Mouse (Mus musculus) CD4-positive, CD25-positive, alpha-beta regulatory T cell, adult 2 months (primary cell): ENCODE data around the gene Ppm1m.
A peak's percentile ranks its signal among the peaks of the same experiment; 100 is the strongest.

Source experiments
- DNase-seq: peaks from one replicate; pipeline ENCODE4 v3.0.0-alpha.2; 2012; ENCODE audit warnings: low read depth, low spot score

Gene Ppm1m

GRCm38 (mm10) chr9:106199535-106200272 is at the start of gene Ppm1m:
TSS of gene Ppm1m (minus strand) at chr9:106199746.
- DNase-seq = no peak

DNA sequence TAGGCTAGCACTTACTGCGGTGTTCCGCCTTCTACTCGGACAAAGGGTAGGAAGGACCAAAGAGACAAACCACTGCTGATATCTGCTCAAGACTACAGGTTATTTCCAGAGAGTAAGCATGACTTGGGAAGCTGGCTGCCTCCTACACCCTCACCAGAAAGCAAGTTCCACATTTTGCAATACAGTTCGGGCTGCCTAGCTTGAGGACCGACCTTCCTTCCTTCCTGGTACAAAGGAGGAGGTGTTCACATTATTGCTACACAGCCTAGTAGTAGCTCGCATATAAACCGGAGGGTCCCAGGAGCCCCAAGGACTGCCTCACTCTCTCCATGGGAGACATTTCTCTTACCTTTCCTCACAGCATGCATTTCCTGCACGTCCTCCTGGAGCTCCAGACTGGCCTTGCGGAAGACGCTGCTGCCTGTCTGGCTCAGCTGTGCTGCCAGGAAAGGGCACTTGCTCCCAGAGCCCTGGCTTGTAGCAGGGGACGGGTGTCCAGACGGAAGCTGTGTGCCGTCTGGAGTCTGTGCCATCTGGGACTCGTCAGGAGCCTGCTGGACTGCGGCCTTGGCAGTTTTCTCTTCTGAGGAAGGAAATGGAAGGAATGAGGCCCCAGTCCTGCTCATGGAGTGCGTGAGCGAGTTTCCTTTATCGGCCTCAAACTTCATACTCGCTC is 43.4 kb upstream of the Ppm1m start:
- no peak for DNase-seq

- DNase-seq = no peak
These were observed 42.1 kb upstream of the Ppm1m start for GRCm38 (mm10) chr9:106241541-106242164.

GRCm38 (mm10) chr9:106237878-106238277 is 38.3 kb upstream of the Ppm1m start:
- no peak for DNase-seq

GRCm38 (mm10) chr9:106237401-106237800 is 37.9 kb upstream of the Ppm1m start:
- DNase-seq = no peak

DNA sequence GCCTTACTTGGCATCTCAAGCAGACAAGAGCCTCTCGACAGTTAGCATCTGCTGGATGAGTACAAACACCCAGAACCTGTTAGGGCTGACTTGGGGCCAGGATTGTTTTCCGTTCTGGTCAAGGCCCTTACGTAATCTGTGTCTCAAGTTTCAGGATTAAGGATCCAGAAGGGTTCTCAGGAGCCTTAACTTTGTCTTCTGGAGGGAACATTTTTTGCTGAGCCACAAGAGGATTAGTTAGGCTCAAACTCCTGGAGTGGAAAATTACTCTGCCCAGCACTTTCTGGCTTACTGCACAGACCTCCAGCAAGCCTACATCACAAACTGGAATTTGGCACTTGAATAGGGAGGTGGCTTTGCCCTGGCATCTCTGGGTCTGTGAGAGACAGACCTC is 37.3 kb upstream of the Ppm1m start:
- no peak for DNase-seq

DNA sequence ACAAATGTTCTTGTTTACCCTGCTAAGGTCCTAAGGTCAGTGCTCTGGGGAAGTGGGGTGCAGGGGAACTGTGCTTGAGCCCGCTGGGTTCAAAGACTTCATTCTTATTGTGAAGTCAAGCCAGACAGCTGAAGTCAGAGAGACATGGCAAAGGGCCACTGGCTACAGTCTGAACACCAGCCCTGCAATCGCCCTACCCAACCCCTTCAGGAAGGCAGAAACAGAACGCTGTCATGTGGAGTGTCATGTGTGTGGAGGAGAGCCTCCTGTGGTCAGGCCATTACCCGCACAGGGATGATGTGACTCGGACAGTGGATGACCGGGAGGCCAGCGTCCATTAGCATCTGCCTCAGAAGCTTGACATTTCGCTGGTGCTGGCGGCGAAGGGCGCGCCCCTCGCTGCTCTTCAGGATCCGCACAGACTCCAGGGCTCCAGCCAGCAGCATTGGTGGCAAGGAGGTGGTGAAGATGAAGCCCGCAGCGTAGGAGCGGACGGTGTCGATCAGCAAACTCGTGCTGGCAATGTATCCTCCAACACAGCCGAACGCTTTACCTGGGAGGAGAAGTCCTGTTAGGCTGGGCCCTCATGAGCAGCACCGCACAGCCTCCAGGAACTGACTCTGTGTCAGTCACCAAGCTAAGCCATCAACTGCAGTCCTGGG is 36.7 kb upstream of the Ppm1m start:
- no peak for DNase-seq

DNA sequence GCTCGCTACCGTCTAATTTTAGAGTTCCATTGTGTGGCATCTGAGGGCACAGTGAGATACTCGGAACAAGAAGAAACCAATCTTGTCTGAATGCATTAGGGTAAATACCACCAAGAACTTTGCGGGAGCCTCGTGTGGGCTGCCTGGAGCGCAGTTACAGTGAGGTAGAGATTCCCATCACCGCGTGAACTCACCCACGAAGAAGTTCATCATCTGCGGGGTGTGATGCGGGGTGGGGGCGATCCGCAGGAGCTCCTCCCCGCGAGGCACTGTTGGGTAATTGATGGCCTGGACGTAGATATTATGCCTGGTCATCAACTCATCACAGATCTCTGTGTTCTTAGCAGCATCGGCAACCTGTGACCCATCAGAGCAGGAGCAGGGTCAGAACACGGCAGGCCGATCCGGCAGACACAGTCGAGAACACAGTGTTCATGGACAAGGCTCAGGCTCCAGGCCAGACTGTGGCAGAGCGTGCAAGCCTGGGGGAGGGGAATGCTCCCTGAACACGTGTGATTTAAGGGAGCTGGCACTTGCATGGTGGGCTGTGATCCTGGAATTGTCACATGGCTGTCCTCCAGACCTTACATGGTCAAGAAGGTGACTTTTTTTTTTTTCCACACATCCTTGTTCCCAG is 35.8 kb upstream of the Ppm1m start:
- DNase-seq = no peak

- no peak for DNase-seq
These were observed 34.4 kb upstream of the Ppm1m start for GRCm38 (mm10) chr9:106233953-106234352.

DNA sequence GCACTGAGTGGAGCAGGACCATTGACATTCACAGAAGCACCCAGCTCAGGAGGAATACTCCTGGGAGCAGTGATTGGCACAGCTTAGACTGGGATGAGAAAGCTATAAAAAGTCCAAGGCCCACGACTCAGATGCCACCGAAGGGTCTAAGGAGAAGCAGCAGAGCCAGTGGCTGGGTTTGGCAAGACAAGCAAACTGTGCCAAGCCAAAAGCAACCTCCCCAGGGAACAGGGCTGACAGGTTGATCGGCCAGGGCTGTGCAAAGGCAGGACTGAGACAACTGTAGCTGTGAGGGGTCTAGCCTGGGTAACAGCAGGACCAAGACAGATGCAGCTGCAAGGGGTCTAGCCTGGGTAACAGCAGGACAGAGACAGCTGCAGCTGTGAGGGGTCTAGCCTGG is 33.4 kb upstream of the Ppm1m start:
- DNase-seq = no peak

- DNase-seq = no peak
These were observed 32.3 kb upstream of the Ppm1m start for GRCm38 (mm10) chr9:106231816-106232215.

- DNase-seq = no peak
These were observed 31.7 kb upstream of the Ppm1m start for GRCm38 (mm10) chr9:106231220-106231619.

- DNase-seq = peak; percentile 40
These were observed 31.2 kb upstream of the Ppm1m start for GRCm38 (mm10) chr9:106230734-106231106.

DNA sequence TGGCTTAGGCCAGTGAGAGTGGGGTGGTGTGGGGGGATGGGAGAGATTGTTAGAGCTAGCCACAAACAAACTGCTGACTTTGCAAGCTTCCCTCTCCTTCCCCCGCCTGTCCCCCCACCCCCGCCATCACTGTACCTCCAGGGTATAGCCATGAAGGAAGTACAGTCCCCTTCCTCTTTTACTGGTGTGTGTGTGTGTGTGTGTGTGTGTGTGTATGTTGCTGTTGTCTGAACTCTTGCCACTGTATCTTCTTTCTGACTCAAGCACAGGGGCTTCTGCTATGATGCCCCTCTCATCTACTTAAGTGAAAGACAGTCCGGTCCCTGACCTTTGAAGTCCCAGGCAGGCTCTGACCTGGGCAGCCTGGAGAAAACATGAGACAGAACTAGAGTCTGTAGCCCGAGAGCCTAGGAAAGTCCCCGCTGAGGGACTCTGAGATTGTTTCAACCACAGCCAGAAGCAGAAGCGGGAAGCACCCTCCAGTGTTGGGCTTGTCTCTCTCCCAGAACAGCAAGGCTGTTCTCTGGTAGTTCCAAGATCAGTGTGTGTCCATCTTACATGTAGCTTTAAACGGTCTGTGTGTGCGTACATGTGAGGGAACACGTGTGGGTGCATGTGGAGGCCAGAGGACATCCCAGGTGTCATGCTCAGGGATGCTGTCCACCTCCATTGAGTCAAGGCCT is 30.6 kb upstream of the Ppm1m start:
- no peak for DNase-seq

DNA sequence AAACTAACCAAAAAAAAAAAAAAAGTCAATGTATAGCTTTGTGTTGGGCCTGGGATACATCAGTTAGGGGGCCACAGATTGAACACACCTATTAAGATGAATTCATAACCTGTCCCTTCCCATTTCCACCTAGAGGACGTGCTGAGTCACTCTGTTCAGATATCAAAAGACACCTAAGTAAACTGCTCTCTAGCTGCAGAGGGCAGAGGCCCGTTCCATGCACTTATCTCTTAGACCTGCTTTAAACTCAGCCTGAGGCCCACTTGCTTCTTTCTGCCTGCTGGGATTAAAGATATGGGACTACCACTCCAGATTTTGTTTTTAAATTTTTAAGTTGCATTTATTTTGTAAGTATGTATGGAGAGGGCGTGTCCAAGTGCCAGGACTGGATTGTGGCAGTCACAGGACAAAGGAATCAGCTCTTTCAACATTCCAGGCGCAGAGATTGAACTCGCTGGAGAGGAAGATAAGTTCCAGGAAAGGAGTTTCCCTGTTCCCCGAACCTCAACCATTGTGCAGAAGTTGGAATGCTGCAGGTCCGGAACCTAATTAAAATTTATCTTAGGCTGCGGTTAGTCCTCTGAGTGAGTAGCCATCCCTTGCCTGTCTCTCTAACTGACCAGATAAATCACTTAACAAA is 28.4 kb upstream of the Ppm1m start:
- DNase-seq = no peak

DNA sequence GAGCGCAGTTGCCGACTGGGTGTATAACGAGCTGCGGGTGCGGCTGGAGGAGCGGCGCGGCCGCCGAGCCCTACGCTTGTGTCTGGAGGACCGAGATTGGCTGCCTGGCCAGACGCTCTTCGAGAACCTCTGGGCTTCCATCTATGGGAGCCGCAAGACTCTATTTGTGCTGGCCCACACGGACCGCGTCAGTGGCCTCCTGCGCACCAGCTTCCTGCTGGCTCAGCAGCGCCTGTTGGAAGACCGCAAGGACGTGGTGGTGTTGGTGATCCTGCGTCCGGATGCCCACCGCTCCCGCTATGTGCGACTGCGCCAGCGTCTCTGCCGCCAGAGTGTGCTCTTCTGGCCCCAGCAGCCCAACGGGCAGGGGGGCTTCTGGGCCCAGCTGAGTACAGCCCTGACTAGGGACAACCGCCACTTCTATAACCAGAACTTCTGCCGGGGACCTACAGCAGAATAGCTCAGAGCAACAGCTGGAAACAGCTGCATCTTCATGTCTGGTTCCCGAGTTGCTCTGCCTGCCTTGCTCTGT is 26.7 kb upstream of the Ppm1m start:
- no peak for DNase-seq

- DNase-seq = no peak
These were observed 26.1 kb upstream of the Ppm1m start for GRCm38 (mm10) chr9:106225469-106226150.

DNA sequence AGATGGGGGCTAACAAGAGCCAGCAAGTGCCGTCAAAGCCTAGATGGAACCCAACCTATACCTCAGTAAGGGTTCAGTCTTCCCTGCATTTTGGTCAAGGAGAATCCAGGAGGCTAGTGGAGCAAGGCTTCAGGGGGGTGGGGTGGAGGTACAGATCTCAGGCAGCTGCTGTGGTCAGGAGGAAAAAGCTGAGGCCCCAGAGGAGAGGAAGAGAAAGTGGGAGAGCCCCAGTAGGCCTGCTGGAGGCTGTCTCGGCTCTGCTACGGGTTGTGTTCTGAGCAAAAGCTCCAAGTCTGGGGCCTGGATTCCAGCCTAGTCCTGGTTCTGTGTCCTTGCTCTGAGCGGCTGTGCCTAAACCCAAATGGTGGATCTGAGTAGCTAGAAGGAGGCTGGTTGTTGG is 23.4 kb upstream of the Ppm1m start:
- DNase-seq = no peak

DNA sequence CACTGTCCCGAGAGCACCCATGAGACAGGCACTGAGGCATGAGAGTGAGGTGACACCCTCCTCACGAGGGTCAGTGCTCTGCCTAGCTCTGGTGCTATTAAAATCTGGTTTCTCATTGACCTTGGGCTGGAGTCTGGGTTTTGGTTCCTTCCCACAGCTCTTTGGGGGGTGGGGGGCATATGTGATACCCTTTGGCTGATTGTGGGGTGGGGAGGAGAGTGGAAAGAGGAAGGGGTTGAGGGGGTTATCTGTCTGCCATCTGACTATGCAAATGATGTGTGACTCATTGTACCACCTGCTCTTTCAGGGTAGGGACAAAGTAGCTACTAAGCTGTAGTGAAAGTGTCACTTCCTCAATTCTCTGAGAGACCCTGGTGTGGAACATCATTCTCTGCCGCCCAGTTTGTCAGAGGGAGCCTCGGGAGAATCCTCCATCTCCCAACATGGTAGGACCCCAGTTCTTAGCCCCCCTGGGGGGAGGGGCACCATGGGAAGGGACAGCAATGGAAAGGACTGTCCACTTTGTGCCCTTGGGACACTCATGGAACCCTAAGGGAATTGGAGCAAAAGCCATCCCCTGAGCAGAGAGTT is 22.8 kb upstream of the Ppm1m start, which contains the start of gene Tlr9:
Gene Tlr9, plus strand, starts transcription at position 338 of the 591 bp plus-strand sequence.
- DNase-seq = no peak
